Mouse (Mus musculus): ENCODE measurements around the gene Pla2g4d.
A peak's percentile ranks its signal among the peaks of the same experiment; 100 is the strongest.

Gene Pla2g4d

GRCm38 (mm10) chr2:120288995-120289394 is at the start of gene Pla2g4d:
TSS of gene Pla2g4d (minus strand) at chr2:120289197.
- no peak for DNase-seq (ENCODE audit: low spot score in 2 of 2)

GRCm38 (mm10) chr2:120337886-120338285 is 48.9 kb upstream of the Pla2g4d start:
- no peak for DNase-seq (ENCODE audit: low spot score in 2 of 2)

- no peak for DNase-seq (ENCODE audit: low spot score in 2 of 2)
These were observed 42.6 kb upstream of the Pla2g4d start for GRCm38 (mm10) chr2:120331575-120331974.

- no peak for DNase-seq (ENCODE audit: low spot score in 2 of 2)
These were observed 26.1 kb upstream of the Pla2g4d start for GRCm38 (mm10) chr2:120315077-120315476.

- DNase-seq (ENCODE audit: low spot score in 2 of 2), result no peak
These were observed 25.5 kb upstream of the Pla2g4d start for GRCm38 (mm10) chr2:120314487-120314886.

GRCm38 (mm10) chr2:120313976-120314375 is 25.0 kb upstream of the Pla2g4d start, which contains the start of gene Pla2g4f:
TSS of gene Pla2g4f (minus strand) at chr2:120314165.
- no peak for DNase-seq (ENCODE audit: low spot score in 2 of 2)

GRCm38 (mm10) chr2:120312276-120312825 is 23.4 kb upstream of the Pla2g4d start:
- no peak for DNase-seq (ENCODE audit: low spot score in 2 of 2)

- DNase-seq (ENCODE audit: low spot score in 2 of 2), result no peak
These were observed 15.1 kb upstream of the Pla2g4d start for GRCm38 (mm10) chr2:120304113-120304512.

GRCm38 (mm10) chr2:120301076-120301475 is 12.1 kb upstream of the Pla2g4d start:
- DNase-seq (ENCODE audit: low spot score in 2 of 2), result no peak

GRCm38 (mm10) chr2:120299866-120300265 is 10.9 kb upstream of the Pla2g4d start:
- no peak for DNase-seq (ENCODE audit: low spot score in 2 of 2)

- DNase-seq (ENCODE audit: low spot score in 2 of 2), result no peak
These were observed 7.2 kb upstream of the Pla2g4d start for GRCm38 (mm10) chr2:120296160-120296559.

GRCm38 (mm10) chr2:120291471-120292078 is 2.6 kb upstream of the Pla2g4d start:
- DNase-seq (ENCODE audit: low spot score in 2 of 2), result no peak

- no peak for DNase-seq (ENCODE audit: low spot score in 2 of 2)
These were observed 596 bp downstream of the Pla2g4d start for GRCm38 (mm10) chr2:120288401-120288800.

GRCm38 (mm10) chr2:120285639-120286038 is 3.4 kb downstream of the Pla2g4d start:
- no peak for DNase-seq (ENCODE audit: low spot score in 2 of 2)

- no peak for DNase-seq (ENCODE audit: low spot score in 2 of 2)
These were observed 4.3 kb downstream of the Pla2g4d start for GRCm38 (mm10) chr2:120284705-120285104.

GRCm38 (mm10) chr2:120284094-120284493 is 4.9 kb downstream of the Pla2g4d start:
- no peak for DNase-seq (ENCODE audit: low spot score in 2 of 2)

- no peak for DNase-seq (ENCODE audit: low spot score in 2 of 2)
These were observed 5.4 kb downstream of the Pla2g4d start for GRCm38 (mm10) chr2:120283550-120283949.

- DNase-seq (ENCODE audit: low spot score in 2 of 2), result no peak
These were observed 7.8 kb downstream of the Pla2g4d start for GRCm38 (mm10) chr2:120281221-120281620.

GRCm38 (mm10) chr2:120279961-120280360 is 9.0 kb downstream of the Pla2g4d start:
- DNase-seq (ENCODE audit: low spot score in 2 of 2), result peak in 1 of 2 experiments; percentile 39

GRCm38 (mm10) chr2:120276951-120277350 is 12.0 kb downstream of the Pla2g4d start:
- no peak for DNase-seq (ENCODE audit: low spot score in 2 of 2)

- peak in 1 of 2 experiments; percentile 17 for DNase-seq (ENCODE audit: low spot score in 2 of 2)
These were observed 20.4 kb downstream of the Pla2g4d start for GRCm38 (mm10) chr2:120268635-120269034.

- no peak for DNase-seq (ENCODE audit: low spot score in 2 of 2)
These were observed 23.5 kb downstream of the Pla2g4d start for GRCm38 (mm10) chr2:120265523-120265922.

GRCm38 (mm10) chr2:120264858-120265257 is 24.1 kb downstream of the Pla2g4d start:
- no peak for DNase-seq (ENCODE audit: low spot score in 2 of 2)

GRCm38 (mm10) chr2:120262876-120263275 is 26.1 kb downstream of the Pla2g4d start:
- DNase-seq (ENCODE audit: low spot score in 2 of 2), result no peak
